Mouse (Mus musculus): Measurements from ENCODE around the gene Pepd. TPM values are rescaled to one million over a fixed set of nuclear protein-coding genes. Genes with fewer than 3 reads are reported as not detected.
A peak's percentile ranks its signal among the peaks of the same experiment; 100 is the strongest.

Gene Pepd
- 10 to 100 TPM; 24.1 to 25.9 TPM for total RNA-seq (2021)

GRCm38 (mm10) chr7:34911919-34912897 lies at the start of gene Pepd:
Gene Pepd (plus strand): TSS chr7:34912379.
- intact Hi-C loops (cut with DNase I): no loop called here

GRCm38 (mm10) chr7:34867289-34867688 lies 44.9 kb upstream of the Pepd start:
- DNase-seq: no peak
- intact Hi-C loops (cut with DNase I): loop anchor here (10.0 kb wide), 1 partner anchor 138 kb away; no protein-coding TSS in a partner anchor

More at GRCm38 (mm10) chr7:34911919-34912897, at the start of gene Pepd:
- DNase-seq: peak; percentile 81 to 83

GRCm38 (mm10) chr7:34869693-34870092 lies 42.5 kb upstream of the Pepd start:
- DNase-seq: no peak
- intact Hi-C loops (cut with DNase I): loop anchor here (10.0 kb wide), 1 partner anchor 135 kb away; no protein-coding TSS in a partner anchor

- DNase-seq: no peak
- intact Hi-C loops (cut with DNase I): no loop called here
These were observed 35.4 kb upstream of the Pepd start for GRCm38 (mm10) chr7:34876787-34877186.

GRCm38 (mm10) chr7:34877820-34878219 lies 34.4 kb upstream of the Pepd start:
- no peak for DNase-seq
- intact Hi-C loops (cut with DNase I): no loop called here

- intact Hi-C loops (cut with DNase I): no loop called here
- no peak for DNase-seq
These were observed 23.7 kb upstream of the Pepd start for GRCm38 (mm10) chr7:34888441-34888840.

- intact Hi-C loops (cut with DNase I): no loop called here
- DNase-seq: no peak
These were observed 23.3 kb upstream of the Pepd start for GRCm38 (mm10) chr7:34888891-34889290.

- no peak for DNase-seq
- intact Hi-C loops (cut with DNase I): no loop called here
These were observed 19.3 kb upstream of the Pepd start for GRCm38 (mm10) chr7:34892845-34893244.

GRCm38 (mm10) chr7:34896461-34896860 lies 15.7 kb upstream of the Pepd start:
- no peak for DNase-seq
- intact Hi-C loops (cut with DNase I): no loop called here

GRCm38 (mm10) chr7:34897058-34897457 lies 15.1 kb upstream of the Pepd start:
- DNase-seq: no peak
- intact Hi-C loops (cut with DNase I): no loop called here

GRCm38 (mm10) chr7:34910096-34911066 lies 1.8 kb upstream of the Pepd start:
- intact Hi-C loops (cut with DNase I): no loop called here
- no peak for DNase-seq

GRCm38 (mm10) chr7:34913956-34914355 lies 1.8 kb downstream of the Pepd start:
- intact Hi-C loops (cut with DNase I): no loop called here
- DNase-seq: no peak

GRCm38 (mm10) chr7:34915555-34915954 lies 3.4 kb downstream of the Pepd start:
- intact Hi-C loops (cut with DNase I): no loop called here

GRCm38 (mm10) chr7:34917558-34917957 lies 5.4 kb downstream of the Pepd start:
- DNase-seq: no peak
- intact Hi-C loops (cut with DNase I): no loop called here

More at GRCm38 (mm10) chr7:34915555-34915954, 3.4 kb downstream of the Pepd start:
- DNase-seq: no peak

- DNase-seq: no peak
- intact Hi-C loops (cut with DNase I): no loop called here
These were observed 5.8 kb downstream of the Pepd start for GRCm38 (mm10) chr7:34917998-34918397.

GRCm38 (mm10) chr7:34918416-34918815 lies 6.2 kb downstream of the Pepd start:
- DNase-seq: peak; percentile 21 to 31
- intact Hi-C loops (cut with DNase I): no loop called here

- DNase-seq: no peak
- intact Hi-C loops (cut with DNase I): no loop called here
These were observed 6.9 kb downstream of the Pepd start for GRCm38 (mm10) chr7:34919054-34919453.

- DNase-seq: peak; percentile 22 to 28
- intact Hi-C loops (cut with DNase I): no loop called here
These were observed 7.6 kb downstream of the Pepd start for GRCm38 (mm10) chr7:34919809-34920208.

GRCm38 (mm10) chr7:34925208-34925607 lies 13.0 kb downstream of the Pepd start:
- intact Hi-C loops (cut with DNase I): no loop called here
- DNase-seq: peak in 1 of 2 experiments; percentile 36

- no peak for DNase-seq
- intact Hi-C loops (cut with DNase I): no loop called here
These were observed 13.8 kb downstream of the Pepd start for GRCm38 (mm10) chr7:34925956-34926355.

Measured in heart, postnatal 36 days (tissue).